Mouse (Mus musculus): ENCODE results near the gene 2410004P03Rik. TPM values are rescaled to one million over a fixed set of nuclear protein-coding genes. Genes with fewer than 3 reads are reported as not detected.

The 2410004P03Rik gene
- total RNA-seq (2015) (0.25 and 0.34 TPM in 2 replicates), total RNA-seq (2017) (0.26 and 0.41 TPM in 2 replicates)

GRCm38 (mm10) chr12:17011100-17011870 lies at the start of gene 2410004P03Rik:
2410004P03Rik (minus strand) TSS chr12:17011727.
- peak; percentile 95 for ATAC-seq (ENCODE audit: poor library complexity, severe bottlenecking)

GRCm38 (mm10) chr12:17061183-17061722 lies 49.7 kb upstream of the 2410004P03Rik start:
- ATAC-seq (ENCODE audit: poor library complexity, severe bottlenecking): no peak

- ATAC-seq (ENCODE audit: poor library complexity, severe bottlenecking): no peak
These were observed 47.0 kb upstream of the 2410004P03Rik start for GRCm38 (mm10) chr12:17058490-17058889.

GRCm38 (mm10) chr12:17057110-17057509 lies 45.6 kb upstream of the 2410004P03Rik start:
- ATAC-seq (ENCODE audit: poor library complexity, severe bottlenecking): no peak

- no peak for ATAC-seq (ENCODE audit: poor library complexity, severe bottlenecking)
These were observed 44.2 kb upstream of the 2410004P03Rik start for GRCm38 (mm10) chr12:17055766-17056165.

GRCm38 (mm10) chr12:17054691-17055090 lies 43.2 kb upstream of the 2410004P03Rik start:
- ATAC-seq (ENCODE audit: poor library complexity, severe bottlenecking): no peak

- no peak for ATAC-seq (ENCODE audit: poor library complexity, severe bottlenecking)
These were observed 41.1 kb upstream of the 2410004P03Rik start for GRCm38 (mm10) chr12:17052673-17053072.

GRCm38 (mm10) chr12:17051057-17051456 lies 39.5 kb upstream of the 2410004P03Rik start:
- ATAC-seq (ENCODE audit: poor library complexity, severe bottlenecking): no peak

GRCm38 (mm10) chr12:17049796-17050195 lies 38.3 kb upstream of the 2410004P03Rik start:
- no peak for ATAC-seq (ENCODE audit: poor library complexity, severe bottlenecking)

GRCm38 (mm10) chr12:17048979-17049612 lies 37.6 kb upstream of the 2410004P03Rik start:
- no peak for ATAC-seq (ENCODE audit: poor library complexity, severe bottlenecking)

- ATAC-seq (ENCODE audit: poor library complexity, severe bottlenecking): no peak
These were observed 31.8 kb upstream of the 2410004P03Rik start for GRCm38 (mm10) chr12:17043311-17043710.

GRCm38 (mm10) chr12:17040567-17040966 lies 29.0 kb upstream of the 2410004P03Rik start:
- ATAC-seq (ENCODE audit: poor library complexity, severe bottlenecking): no peak

GRCm38 (mm10) chr12:17039415-17039814 lies 27.9 kb upstream of the 2410004P03Rik start:
- no peak for ATAC-seq (ENCODE audit: poor library complexity, severe bottlenecking)

GRCm38 (mm10) chr12:17038246-17038645 lies 26.7 kb upstream of the 2410004P03Rik start:
- no peak for ATAC-seq (ENCODE audit: poor library complexity, severe bottlenecking)

- ATAC-seq (ENCODE audit: poor library complexity, severe bottlenecking): no peak
These were observed 25.6 kb upstream of the 2410004P03Rik start for GRCm38 (mm10) chr12:17037053-17037610.

GRCm38 (mm10) chr12:17036532-17036931 lies 25.0 kb upstream of the 2410004P03Rik start:
- no peak for ATAC-seq (ENCODE audit: poor library complexity, severe bottlenecking)

GRCm38 (mm10) chr12:17035128-17035527 lies 23.6 kb upstream of the 2410004P03Rik start:
- ATAC-seq (ENCODE audit: poor library complexity, severe bottlenecking): no peak

- ATAC-seq (ENCODE audit: poor library complexity, severe bottlenecking): no peak
These were observed 23.1 kb upstream of the 2410004P03Rik start for GRCm38 (mm10) chr12:17034671-17035070.

GRCm38 (mm10) chr12:17033464-17033841 lies 21.9 kb upstream of the 2410004P03Rik start:
- peak; percentile 41; the same call in 1 of the 2 replicates for ATAC-seq (ENCODE audit: poor library complexity, severe bottlenecking)

GRCm38 (mm10) chr12:17032694-17033463 lies 21.4 kb upstream of the 2410004P03Rik start:
- peak; percentile 68 for ATAC-seq (ENCODE audit: poor library complexity, severe bottlenecking)
